Mouse (Mus musculus) adrenal gland, adult 10 weeks (tissue): Measurements from ENCODE around the gene Hspa8. TPM values are rescaled to one million over a fixed set of nuclear protein-coding genes. Genes with fewer than 3 reads are reported as not detected.

Experiments
- polyA plus RNA-seq: library from polyadenylated mRNA; stranded (reverse); fragments of 350-450 nt; fragmentation: Illumina TruSeq; extraction: RNeasy Lipid Tissue Mini Kit (QIAGEN cat#74804); gene quantifications from one replicate; pipeline ENCODE4 v1.2.3, GENCODE M21; 2014; ENCODE audit warnings: low read depth, low replicate concordance

Hspa8 gene
- 2,487 TPM for polyA plus RNA-seq

GRCm38 (mm10) chr9:40800675-40801612 is at the start of gene Hspa8:
Gene Hspa8 (plus strand): TSS chr9:40800984.

Other genes starting within 250 kb of the Hspa8 start
- gene Gm21915, start 130.4 kb upstream of the Hspa8 start, polyA plus RNA-seq, result not detected
- gene Clmp, start 115.0 kb upstream of the Hspa8 start, polyA plus RNA-seq, result 7.9 TPM
- gene Bsx, start 73.1 kb downstream of the Hspa8 start, polyA plus RNA-seq, result not detected
- gene Jhy, start 163.1 kb downstream of the Hspa8 start, polyA plus RNA-seq, result not detected
- not detected for gene Crtam, start 203.6 kb downstream of the Hspa8 start, polyA plus RNA-seq